Mouse (Mus musculus) T-helper 1 cell (primary cell): ENCODE measurements around the gene Gm49342.
"Not testable (repeated sequence)": the region's sequence is repeated elsewhere in the genome, so short reads cannot be mapped to it uniquely, and the experiment has no call there.

Experiments
- in situ Hi-C: fragments of 300-600 bp; cut with MboI, MseI; formaldehyde crosslinking; loops from one replicate; pipeline ENCODE4 v1.15.1; 2025; ENCODE audit warnings: high pct_unique_total_duplicates

The Gm49342 gene

GRCm38 (mm10) chr14:50943932-50944667 lies at the start of gene Gm49342:
Gene Gm49342, plus strand, starts transcription at chr14:50944517.
- in situ Hi-C loops: loop anchor here (25.0 kb wide), 1 partner anchor 1068 kb away; the partner anchor contains the start of genes Tmem253 and Zfp219

DNA sequence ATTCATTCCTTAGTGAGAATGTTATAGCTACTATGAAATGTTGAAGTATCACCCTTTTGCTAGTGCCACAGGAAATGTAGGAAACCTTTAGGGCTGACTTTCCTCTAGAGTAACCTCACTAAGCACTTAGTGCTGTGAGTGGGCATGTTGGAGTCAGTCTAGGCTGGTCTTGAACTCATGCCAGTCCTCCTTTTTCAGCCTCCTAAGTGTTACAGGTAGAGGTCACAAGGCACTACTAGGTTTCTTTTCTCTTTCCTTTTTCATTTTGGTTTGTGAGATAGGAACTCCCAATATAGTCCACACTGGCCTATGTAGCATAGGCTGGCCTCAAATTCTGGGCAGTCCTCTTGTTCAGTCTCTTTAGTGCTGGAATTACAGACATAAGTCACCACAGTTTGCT lies 48.9 kb upstream of the Gm49342 start:
- in situ Hi-C loops: loop anchor here (10.0 kb wide), 1 partner anchor 1171 kb away; no protein-coding TSS in a partner anchor

GRCm38 (mm10) chr14:50895985-50896746 lies 48.2 kb upstream of the Gm49342 start:
- in situ Hi-C loops: loop anchor here (10.0 kb wide), 1 partner anchor 1171 kb away; no protein-coding TSS in a partner anchor

DNA sequence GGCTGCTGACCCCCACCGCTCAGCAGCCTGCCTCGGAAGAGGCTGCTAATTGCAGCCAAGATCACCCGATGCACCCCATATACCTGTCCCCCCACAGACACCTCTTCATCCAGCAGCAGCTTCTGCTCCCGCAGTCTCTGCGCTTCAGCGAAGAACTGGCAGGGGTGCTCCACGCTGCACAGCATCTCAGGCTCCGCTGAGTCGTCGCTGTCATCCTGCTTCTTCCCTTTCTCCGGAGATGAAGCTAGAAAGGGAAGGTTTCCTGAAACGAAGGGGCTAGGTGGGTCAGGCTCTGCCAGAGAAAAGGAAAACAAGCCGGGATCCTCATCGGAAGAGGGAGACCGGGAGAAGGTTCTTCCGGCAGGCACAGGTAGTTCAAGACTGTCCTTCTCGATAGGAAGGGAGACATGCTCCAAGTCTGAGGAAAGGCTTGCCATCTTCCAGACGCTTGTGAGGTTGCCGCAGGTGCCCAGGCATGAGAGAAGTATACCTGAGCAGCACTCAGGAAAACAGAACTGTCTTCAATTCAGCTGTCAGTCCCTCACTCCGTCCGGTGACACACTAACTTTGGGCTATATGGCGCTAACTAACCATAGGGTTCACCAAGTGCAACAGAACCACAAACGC lies 47.5 kb upstream of the Gm49342 start:
- in situ Hi-C loops: loop anchor here (10.0 kb wide), 1 partner anchor 1172 kb away; no protein-coding TSS in a partner anchor

- in situ Hi-C loops: loop anchor here (10.0 kb wide), 1 partner anchor 1173 kb away; no protein-coding TSS in a partner anchor
These were observed 46.9 kb upstream of the Gm49342 start, which contains the start of gene Klhl33 for GRCm38 (mm10) chr14:50897374-50897765. Gene Klhl33, minus strand, starts transcription at chr14:50897507.

- in situ Hi-C loops: loop anchor here (10.0 kb wide), 1 partner anchor 1173 kb away; no protein-coding TSS in a partner anchor
These were observed 46.3 kb upstream of the Gm49342 start for GRCm38 (mm10) chr14:50897992-50898391.

- in situ Hi-C loops: no loop called here
These were observed 40.1 kb upstream of the Gm49342 start for GRCm38 (mm10) chr14:50903973-50904827.

DNA sequence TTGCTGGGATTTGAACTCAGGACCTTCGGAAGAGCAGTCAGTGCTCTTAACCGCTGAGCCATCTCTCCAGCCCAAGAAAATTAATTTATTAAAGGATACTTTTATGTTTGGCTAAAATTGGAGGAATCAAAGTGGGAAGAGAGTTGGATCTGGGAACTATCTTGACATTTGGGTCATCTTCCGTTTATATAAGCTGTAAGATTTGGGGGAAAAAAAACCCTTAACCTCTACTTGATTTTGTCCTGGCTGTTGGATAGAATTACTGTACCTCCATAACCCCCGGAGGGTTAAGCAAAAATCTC lies 39.5 kb upstream of the Gm49342 start:
- in situ Hi-C loops: no loop called here

GRCm38 (mm10) chr14:50905327-50905726 lies 39.0 kb upstream of the Gm49342 start:
- in situ Hi-C loops: not testable (repeated sequence)

GRCm38 (mm10) chr14:50908126-50908525 lies 36.2 kb upstream of the Gm49342 start:
- in situ Hi-C loops: no loop called here

DNA sequence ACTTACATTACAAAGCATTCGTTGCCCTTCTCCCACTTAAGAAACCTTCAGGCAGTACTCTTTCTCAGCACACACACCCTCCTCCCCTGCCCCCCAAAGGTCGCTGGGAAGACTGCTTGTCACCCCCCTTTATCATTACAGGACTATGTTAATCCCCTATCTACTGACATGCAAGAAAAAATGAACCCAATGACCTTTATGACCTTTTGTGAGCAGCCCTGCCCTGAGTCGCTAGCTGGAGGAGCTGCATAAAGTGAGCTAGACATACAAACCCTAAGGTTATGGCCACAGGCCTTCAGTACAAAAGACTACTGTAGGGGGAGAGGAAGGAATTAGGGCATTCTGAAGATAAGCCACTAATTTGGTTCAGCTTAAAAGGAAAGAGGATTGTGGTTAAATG lies 33.0 kb upstream of the Gm49342 start:
- in situ Hi-C loops: no loop called here

- in situ Hi-C loops: loop anchor here (10.0 kb wide), 1 partner anchor 141 kb away; no protein-coding TSS in a partner anchor
These were observed 20.9 kb upstream of the Gm49342 start for GRCm38 (mm10) chr14:50923437-50923836.

GRCm38 (mm10) chr14:50924281-50925064 lies 19.8 kb upstream of the Gm49342 start, which contains the start of the genes Osgep and Apex1:
Gene Osgep, minus strand, starts transcription at chr14:50924893.
Gene Apex1, plus strand, starts transcription at chr14:50924968.
- in situ Hi-C loops: loop anchor here (5.0 to 25.0 kb wide), 3 partner anchors 52 to 1088 kb away; partner anchors contain the start of genes Tep1, Tmem253 and Zfp219

DNA sequence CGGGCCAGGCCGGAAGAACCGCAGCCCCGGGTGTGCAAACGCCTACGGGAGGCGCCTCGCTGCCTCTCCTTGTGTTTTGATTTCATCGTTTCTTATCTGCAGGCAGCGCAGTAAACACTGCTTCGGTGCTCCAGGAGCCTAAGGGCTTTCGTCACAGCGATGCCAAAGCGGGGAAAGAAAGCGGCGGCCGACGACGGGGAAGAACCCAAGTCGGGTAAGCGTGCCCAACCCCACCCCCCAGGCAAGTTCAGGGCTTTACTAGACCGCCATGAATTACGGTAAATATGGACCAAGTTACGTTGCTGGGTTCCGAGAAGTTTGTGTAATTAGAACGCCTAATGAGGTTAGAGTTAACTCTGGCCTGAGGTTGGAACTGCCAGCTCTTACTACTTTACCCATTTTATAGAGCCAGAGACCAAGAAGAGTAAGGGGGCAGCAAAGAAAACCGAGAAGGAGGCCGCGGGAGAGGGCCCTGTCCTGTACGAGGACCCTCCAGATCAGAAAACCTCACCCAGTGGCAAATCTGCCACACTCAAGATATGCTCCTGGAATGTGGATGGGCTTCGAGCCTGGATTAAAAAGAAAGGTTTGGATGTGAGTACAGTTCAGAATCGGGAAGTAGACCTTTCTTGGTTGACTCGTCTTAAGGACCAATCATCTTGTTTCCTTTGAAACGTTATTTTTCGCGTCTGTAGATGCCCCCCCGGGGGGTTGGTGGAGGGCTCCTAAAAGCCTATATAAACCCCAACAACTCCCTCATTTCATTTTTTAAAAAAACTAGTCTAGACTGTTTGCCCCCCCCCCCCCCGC lies 19.0 kb upstream of the Gm49342 start:
- in situ Hi-C loops: loop anchor here (5.0 to 25.0 kb wide), 3 partner anchors 53 to 1087 kb away; partner anchors contain the start of genes Tep1, Tmem253 and Zfp219

DNA sequence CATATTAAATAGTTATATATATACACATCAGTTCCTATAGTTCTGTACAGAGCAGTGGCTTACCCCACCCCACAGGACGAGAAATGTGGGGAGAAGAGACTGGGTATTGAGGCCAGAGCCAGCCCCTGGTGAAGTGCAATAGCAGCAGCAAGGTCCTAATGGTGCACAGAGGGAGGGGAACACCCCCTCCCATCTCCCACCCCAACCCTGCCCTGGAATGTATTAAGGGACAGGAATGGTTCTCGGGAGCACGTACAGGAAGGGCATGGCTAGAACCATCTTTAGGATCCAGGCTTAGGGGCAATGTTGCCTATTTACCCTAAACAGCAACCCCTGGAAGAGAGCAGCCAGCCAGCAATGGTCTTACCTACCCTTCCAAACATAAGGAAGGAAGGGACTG lies 17.0 kb upstream of the Gm49342 start:
- in situ Hi-C loops: loop anchor here (5.0 to 25.0 kb wide), 3 partner anchors 55 to 1085 kb away; partner anchors contain the start of genes Tep1, Tmem253 and Zfp219

GRCm38 (mm10) chr14:50929951-50930350 lies 14.4 kb upstream of the Gm49342 start:
- in situ Hi-C loops: loop anchor here (5.0 to 25.0 kb wide), 3 partner anchors 58 to 1082 kb away; partner anchors contain the start of genes Tep1, Tmem253 and Zfp219

- in situ Hi-C loops: loop anchor here (25.0 kb wide), 1 partner anchor 1082 kb away; the partner anchor contains the start of genes Tmem253 and Zfp219
These were observed 14.0 kb upstream of the Gm49342 start for GRCm38 (mm10) chr14:50930377-50930753.

GRCm38 (mm10) chr14:50930754-50931492 lies 13.4 kb upstream of the Gm49342 start, which contains the start of the genes Pip4p1 and Pnp:
Gene Pip4p1, minus strand, starts transcription at chr14:50930856.
Gene Pnp, plus strand, starts transcription at chr14:50931082.
- in situ Hi-C loops: loop anchor here (25.0 kb wide), 1 partner anchor 1081 kb away; the partner anchor contains the start of genes Tmem253 and Zfp219
